ENCODE assay signal across 14 mouse cellular contexts in the genomic region with DNA sequence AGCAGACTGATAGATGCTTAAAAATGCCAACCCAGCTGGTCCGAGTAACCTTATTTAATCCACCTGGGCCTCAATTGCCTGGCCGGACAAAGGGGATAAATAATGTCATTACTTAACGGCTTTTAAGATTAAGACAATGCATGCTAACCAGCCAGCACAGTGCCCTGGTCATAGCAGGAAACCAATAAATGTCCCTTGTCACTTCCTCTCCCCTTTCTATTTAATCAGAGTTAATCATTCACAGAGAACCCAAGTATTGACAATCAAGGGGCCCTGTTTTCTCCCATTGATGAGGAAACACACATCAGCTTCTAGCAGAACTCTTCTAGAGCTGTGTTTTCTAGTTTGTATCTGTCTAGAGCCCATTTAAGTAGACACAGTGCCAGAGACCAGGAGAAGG. TPM values are rescaled to one million over a fixed set of nuclear protein-coding genes. Genes with fewer than 3 reads are reported as not detected.
DNase-seq lines count a peak whose midpoint lies in the region; ATAC-seq and TF ChIP-seq lines count a peak whose summit lies in the region.
"Had no signal": no experiment of that assay in that cellular context is flagged by ENCODE, and none has a peak within 500 bp of the region (broad histone marks: within the 10 kb centered on the region; RNA-seq: fewer than 3 reads in every experiment).

No protein-coding gene starts in this region.

- no peak overlapping the region for H3K9ac ChIP-seq in heart, embryonic 12.5 days
- H3K9ac ChIP-seq in lung, embryonic 15.5 days = no peak overlapping the region
- H3K9ac ChIP-seq in liver, embryonic 14.5 days (replicated peaks) = no peak overlapping the region
- no peak overlapping the region for H3K9ac ChIP-seq in midbrain, embryonic 15.5 days
- H3K9ac ChIP-seq: neural tube, embryonic 13.5 days had no signal

- H3K9me3 ChIP-seq in heart, embryonic 12.5 days (replicated peaks) = no peaks in the 10 kb centered on the region
- no peaks in the 10 kb centered on the region for H3K9me3 ChIP-seq in lung, embryonic 15.5 days
- no peaks in the 10 kb centered on the region for H3K9me3 ChIP-seq in liver, embryonic 14.5 days (ENCODE audit: control insufficient read depth, low read length)
- no peaks in the 10 kb centered on the region for H3K9me3 ChIP-seq in midbrain, embryonic 15.5 days
- H3K9me3 ChIP-seq: neural tube, embryonic 13.5 days had no signal

- H3K27me3 ChIP-seq in heart, embryonic 12.5 days (replicated peaks) = no peaks in the 10 kb centered on the region
- no peaks in the 10 kb centered on the region for H3K27me3 ChIP-seq in lung, embryonic 15.5 days
- no peaks in the 10 kb centered on the region for H3K27me3 ChIP-seq in liver, embryonic 14.5 days (ENCODE audit: control insufficient read depth, insufficient read depth, low read length)
- no peaks in the 10 kb centered on the region for H3K27me3 ChIP-seq in midbrain, embryonic 15.5 days (replicated peaks)
- H3K27me3 ChIP-seq: neural tube, embryonic 13.5 days had no signal

- WGBS in heart, embryonic 12.5 days = 78% methylated on average over 3 of the region's 3 CpGs
- WGBS in lung, embryonic 15.5 days = 65% methylated on average over 3 of the region's 3 CpGs
- 59% methylated on average over 3 of the region's 3 CpGs for WGBS in liver, embryonic 14.5 days (ENCODE audit: insufficient replicate concordance)
- WGBS in midbrain, embryonic 15.5 days = 87% methylated on average over 3 of the region's 3 CpGs

- H3K4me1 ChIP-seq in heart, embryonic 12.5 days (replicated peaks) = peaks cover 92% of the 10 kb centered on the region
- H3K4me1 ChIP-seq in lung, embryonic 15.5 days = peaks cover 83% of the 10 kb centered on the region
- H3K4me1 ChIP-seq in liver, embryonic 14.5 days (replicated peaks; ENCODE audit: control insufficient read depth in 2 of 2, insufficient read depth in 2 of 2, low read length in 1 of 2) = peaks cover 0 to 35% of the 10 kb centered on the region in 2 experiments; a peak in 3 of 4 replicates
- H3K4me1 ChIP-seq in midbrain, embryonic 15.5 days = 0 out of 2 replicates have a peak, but pooled peaks cover 2% of the 10 kb centered on the region

- H3K36me3 ChIP-seq in heart, embryonic 12.5 days = 0 out of 2 replicates have a peak, but pooled peaks cover 5% of the 10 kb centered on the region
- no peaks in the 10 kb centered on the region for H3K36me3 ChIP-seq in lung, embryonic 15.5 days
- no peaks in the 10 kb centered on the region for H3K36me3 ChIP-seq in liver, embryonic 14.5 days (replicated peaks; ENCODE audit: control insufficient read depth, insufficient read depth, low read depth)
- H3K36me3 ChIP-seq in midbrain, embryonic 15.5 days (replicated peaks) = no peaks in the 10 kb centered on the region
- H3K36me3 ChIP-seq: neural tube, embryonic 13.5 days had no signal

- no peak for TF ChIP-seq CTCF in liver, embryonic 14.5 days (IDR thresholded peaks at IDR 0.05; ENCODE audit: low read depth)

- DNase-seq in heart, adult 11 months = no peak
- DNase-seq in lung, postnatal 4 days = no peak
- no peak for DNase-seq in liver, embryonic 14.5 days (ENCODE audit: low read depth in 3 of 3, low spot score in 3 of 3)
- DNase-seq in left cerebral cortex, adult 11 months (ENCODE audit: low spot score) = no peak
- no peak for DNase-seq in frontal cortex, postnatal 36 days (ENCODE audit: low spot score in 2 of 2)
- DNase-seq: adrenal gland, postnatal 14 days; cerebellum, postnatal 36 days; heart, postnatal 36 days; kidney, postnatal 36 days had no signal

- no peak overlapping the region for H3K4me3 ChIP-seq in heart, embryonic 12.5 days
- H3K4me3 ChIP-seq in lung, embryonic 15.5 days = no peak overlapping the region
- no peak overlapping the region for H3K4me3 ChIP-seq in liver, embryonic 14.5 days (ENCODE audit: insufficient read depth in 1 of 2, low read depth in 2 of 2, low read length in 2 of 2)
- H3K4me3 ChIP-seq in midbrain, embryonic 15.5 days = no peak overlapping the region
- H3K4me3 ChIP-seq: neural tube, embryonic 13.5 days had no signal

- ATAC-seq in heart, embryonic 12.5 days (ENCODE audit: insufficient number of reproducible peaks, low FRiP score) = no peak
- no peak for ATAC-seq in lung, embryonic 15.5 days (ENCODE audit: borderline replicate concordance, extremely low read depth, low FRiP score, low TSS enrichment)
- ATAC-seq in liver, embryonic 14.5 days (ENCODE audit: insufficient read depth) = peak; percentile 50; the same call in 1 of the 2 replicates
- ATAC-seq in midbrain, embryonic 15.5 days (replicated peaks) = no peak
- ATAC-seq: midbrain, embryonic 16.5 days had no signal

- H3K27ac ChIP-seq in heart, embryonic 12.5 days (ENCODE audit: poor library complexity, severe bottlenecking) = peak overlapping the region; percentile 18; the same call in 1 of the 2 replicates
- H3K27ac ChIP-seq in lung, embryonic 15.5 days = 0 out of 2 replicates have a peak overlapping the region, but pooled peaks have one; percentile 5
- H3K27ac ChIP-seq in liver, embryonic 14.5 days = peak overlapping the region; percentile 30; the same call in 1 of the 2 replicates
- no peak overlapping the region for H3K27ac ChIP-seq in midbrain, embryonic 15.5 days
- H3K27ac ChIP-seq: neural tube, embryonic 13.5 days had no signal

- no peak overlapping the region for H3K4me2 ChIP-seq in heart, embryonic 12.5 days
- no peak overlapping the region for H3K4me2 ChIP-seq in lung, embryonic 15.5 days
- no peak overlapping the region; the same call in 1 of the 2 replicates for H3K4me2 ChIP-seq in liver, embryonic 14.5 days (ENCODE audit: low read depth)
- H3K4me2 ChIP-seq in midbrain, embryonic 15.5 days = no peak overlapping the region
- H3K4me2 ChIP-seq: neural tube, embryonic 13.5 days had no signal

- no peak for TF ChIP-seq EP300 in liver, embryonic 14.5 days (IDR thresholded peaks at IDR 0.05; ENCODE audit: low read depth)

RNA-seq across cellular contexts. Expression of gene Actn1, which starts 41.4 kb away (rescaled TPM):
- polyA plus RNA-seq in heart, embryonic 12.5 days (2016; fragmentation: Nextera tagmentation; extraction: Ambion mirVana) = 63.6 and 65.0 TPM in 2 replicates
- 53.4 and 57.3 TPM in 2 replicates for polyA plus RNA-seq in lung, embryonic 15.5 days (2015; fragmentation: Nextera tagmentation; extraction: Ambion mirVana)
- 9.8 and 14.0 TPM in 2 replicates for polyA plus RNA-seq in liver, embryonic 14.5 days (2012; rRNA removed)
- 5.6 and 6.9 TPM in 2 replicates for polyA plus RNA-seq in liver, embryonic 14.5 days (2014; fragmentation: Nextera tagmentation; extraction: Ambion mirVana)
- 6.9 and 7.7 TPM in 2 replicates for polyA plus RNA-seq in midbrain, embryonic 15.5 days (2015; fragmentation: Nextera tagmentation; extraction: Ambion mirVana)
